Mouse (Mus musculus): ENCODE measurements at regions not wholly inside any gene's neighbourhood (a gene's known extent, or its start where the extent isn't known, plus 50 kb on each side); places are given as distances from the start of the nearest gene placed in this dataset.

DNA sequence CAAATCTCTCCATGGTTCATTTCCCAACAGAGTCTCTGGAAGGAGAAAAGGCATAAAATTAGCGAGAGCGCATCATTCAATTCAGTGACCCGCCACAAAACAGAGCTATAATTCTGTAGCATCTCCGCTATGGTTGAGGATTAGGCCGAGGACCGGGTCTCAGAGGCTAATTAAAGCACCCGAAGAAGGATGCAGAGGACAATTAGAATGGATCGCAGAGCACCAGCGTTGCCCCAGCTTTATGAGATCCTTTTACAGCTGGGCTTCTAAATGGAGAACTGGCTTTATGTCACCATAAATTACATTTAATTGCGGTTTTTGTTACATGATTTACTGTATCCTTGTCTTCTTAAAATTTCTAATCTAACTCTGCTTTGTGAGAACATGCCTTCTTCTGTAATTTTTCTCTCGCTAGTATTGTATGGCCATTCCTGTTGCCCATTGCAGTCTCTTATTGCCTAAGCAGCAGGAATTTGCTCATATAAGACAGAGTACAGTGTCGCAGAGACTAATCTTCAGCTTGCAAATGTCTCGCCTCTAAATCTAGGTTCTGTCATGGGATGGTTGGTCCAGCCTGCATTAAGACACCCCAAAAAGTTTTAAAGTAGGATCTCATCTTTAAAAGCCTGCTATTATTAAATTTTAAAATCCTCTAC is 793.5 kb downstream of the Rps29 start:
- no peaks in the 10 kb centered on the region for H3K9me3 ChIP-seq (ENCODE audit: low read length)
- 24% methylated on average over 13 of the region's 13 CpGs for WGBS
- no peak overlapping the region for H3K27ac ChIP-seq (ENCODE audit: low read length)
- no peak overlapping the region for H3K9ac ChIP-seq (replicated peaks; ENCODE audit: low read length)
- no peaks in the 10 kb centered on the region for H3K27me3 ChIP-seq (ENCODE audit: insufficient read depth, low read length)
- H3K4me2 ChIP-seq (replicated peaks; ENCODE audit: low read depth, low read length) = no peak overlapping the region
- ATAC-seq (ENCODE audit: low FRiP score, low TSS enrichment) = peak; percentile 70; the same call in 1 of the 2 replicates
- H3K4me1 ChIP-seq (ENCODE audit: insufficient read depth, low read length) = no peaks in the 10 kb centered on the region
- H3K4me3 ChIP-seq (ENCODE audit: low read length) = no peak overlapping the region
- H3K36me3 ChIP-seq (ENCODE audit: insufficient read depth, low read length) = no peaks in the 10 kb centered on the region

DNA sequence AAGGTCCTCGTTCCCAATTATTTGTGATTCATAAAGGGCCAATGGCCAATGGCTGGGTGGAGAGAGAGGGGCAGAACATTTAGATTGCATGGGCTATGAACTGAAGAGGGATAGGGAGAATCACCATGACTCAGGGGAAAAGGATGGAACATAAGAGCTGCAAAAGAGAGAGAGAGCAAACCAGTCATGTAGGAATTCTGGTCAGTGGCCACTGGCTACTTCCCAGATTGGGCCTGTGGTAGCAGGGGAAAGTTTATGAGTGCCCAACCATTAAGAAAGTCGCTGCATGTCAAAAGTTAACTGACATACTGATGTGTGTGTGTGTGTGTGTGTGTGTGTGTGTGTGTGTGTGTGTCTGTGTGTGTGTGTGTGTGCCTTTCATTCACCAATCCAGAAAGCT is 795.8 kb downstream of the Rps29 start:
- WGBS = 85% methylated on average over 2 of the region's 2 CpGs
- Histone ChIP-seq H3K4me3 (ENCODE audit: low read length) (no peak overlapping the region), H3K27me3 (ENCODE audit: insufficient read depth, low read length) (no peaks in the 10 kb centered on the region), H3K4me1 (ENCODE audit: insufficient read depth, low read length) (no peaks in the 10 kb centered on the region), H3K36me3 (ENCODE audit: insufficient read depth, low read length) (no peaks in the 10 kb centered on the region), H3K9me3 (ENCODE audit: low read length) (no peaks in the 10 kb centered on the region), H3K9ac (replicated peaks; ENCODE audit: low read length) (no peak overlapping the region), H3K27ac (ENCODE audit: low read length) (no peak overlapping the region), H3K4me2 (replicated peaks; ENCODE audit: low read depth, low read length) (no peak overlapping the region)
- ATAC-seq (ENCODE audit: low FRiP score, low TSS enrichment) = no peak

DNA sequence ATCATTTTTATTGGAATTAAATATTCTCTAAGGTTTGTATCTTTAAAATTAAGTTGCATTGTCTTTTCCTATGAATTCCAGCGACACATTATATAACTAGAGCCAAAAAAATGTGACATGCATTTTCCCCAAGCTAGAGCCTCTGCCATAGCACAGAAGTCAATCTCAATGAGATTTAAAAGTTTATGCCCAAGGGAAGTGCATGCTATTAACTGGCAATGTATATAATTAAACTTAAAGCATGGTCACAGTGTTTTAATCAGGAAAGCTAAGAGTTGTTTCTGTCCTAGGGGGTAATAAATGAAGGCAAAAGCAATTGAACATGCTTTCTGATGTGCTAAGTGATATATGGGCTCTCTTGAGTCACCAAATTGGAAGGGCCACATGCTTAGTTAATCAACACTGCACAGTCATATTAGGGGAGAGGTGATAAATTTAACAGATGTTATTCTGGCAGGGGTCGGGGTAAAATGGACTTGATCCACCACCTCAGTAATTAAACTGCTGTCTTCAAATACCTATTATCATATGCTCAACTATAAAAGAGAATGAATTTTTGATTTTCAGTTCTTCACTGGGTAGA is 812.4 kb downstream of the Rps29 start:
- Histone ChIP-seq H3K27ac (ENCODE audit: low read length) (no peak overlapping the region), H3K9me3 (ENCODE audit: low read length) (no peaks in the 10 kb centered on the region), H3K36me3 (ENCODE audit: insufficient read depth, low read length) (no peaks in the 10 kb centered on the region), H3K4me3 (ENCODE audit: low read length) (no peak overlapping the region), H3K9ac (replicated peaks; ENCODE audit: low read length) (no peak overlapping the region), H3K27me3 (ENCODE audit: insufficient read depth, low read length) (no peaks in the 10 kb centered on the region), H3K4me2 (replicated peaks; ENCODE audit: low read depth, low read length) (no peak overlapping the region), H3K4me1 (ENCODE audit: insufficient read depth, low read length) (no peaks in the 10 kb centered on the region)
- 59% methylated on average over 2 of the region's 2 CpGs for WGBS
- ATAC-seq (ENCODE audit: low FRiP score, low TSS enrichment) = no peak

DNA sequence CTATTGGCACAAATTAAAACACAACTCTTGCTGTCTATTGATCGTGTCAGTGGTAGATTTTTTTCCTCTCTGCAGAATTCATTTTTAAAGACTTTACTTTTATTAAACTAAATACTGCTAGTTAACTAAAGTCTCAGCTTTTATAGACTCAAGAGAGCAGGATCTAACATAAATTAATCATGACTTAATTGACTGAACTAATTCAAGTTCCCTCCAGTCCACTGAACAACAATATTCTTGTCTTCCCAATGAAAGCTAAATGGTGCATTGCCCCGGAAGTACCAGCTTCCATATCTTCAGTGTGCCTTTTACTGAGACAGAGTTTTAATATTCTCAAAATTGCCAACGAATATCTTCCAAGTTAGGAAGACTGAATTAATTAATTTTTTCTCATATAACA is 825.2 kb downstream of the Rps29 start:
- Histone ChIP-seq H3K4me3 (ENCODE audit: low read length) (no peak overlapping the region), H3K9me3 (ENCODE audit: low read length) (no peaks in the 10 kb centered on the region), H3K9ac (replicated peaks; ENCODE audit: low read length) (no peak overlapping the region), H3K27me3 (ENCODE audit: insufficient read depth, low read length) (no peaks in the 10 kb centered on the region), H3K27ac (ENCODE audit: low read length) (no peak overlapping the region), H3K4me1 (ENCODE audit: insufficient read depth, low read length) (no peaks in the 10 kb centered on the region), H3K4me2 (replicated peaks; ENCODE audit: low read depth, low read length) (no peak overlapping the region), H3K36me3 (ENCODE audit: insufficient read depth, low read length) (no peaks in the 10 kb centered on the region)
- 80% methylated on average over 3 of the region's 3 CpGs for WGBS
- no peak for ATAC-seq (ENCODE audit: low FRiP score, low TSS enrichment)

DNA sequence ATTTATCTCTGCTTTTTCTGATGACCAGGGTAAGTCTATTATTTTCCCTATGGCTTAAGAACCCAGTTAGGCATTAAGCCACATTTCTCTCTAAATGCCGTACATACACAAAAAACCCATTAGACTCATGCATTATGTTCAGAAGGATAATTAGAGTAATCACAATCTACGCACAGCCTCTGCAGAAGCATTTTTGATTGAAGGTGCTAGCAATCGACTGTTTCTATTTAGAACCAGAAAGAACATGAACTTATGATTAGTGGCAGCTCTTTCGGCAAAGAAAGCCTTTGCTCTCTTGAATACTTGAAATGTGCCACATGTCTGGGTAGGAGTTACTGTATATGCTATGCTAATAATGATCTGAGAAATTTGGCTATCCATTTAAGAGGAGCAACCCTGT is 825.6 kb downstream of the Rps29 start:
- H3K9me3 ChIP-seq (ENCODE audit: low read length) = no peaks in the 10 kb centered on the region
- H3K27ac ChIP-seq (ENCODE audit: low read length) = no peak overlapping the region
- H3K9ac ChIP-seq (replicated peaks; ENCODE audit: low read length) = no peak overlapping the region
- WGBS = 85% methylated on average over 4 of the region's 4 CpGs
- no peak overlapping the region for H3K4me3 ChIP-seq (ENCODE audit: low read length)
- no peak for ATAC-seq (ENCODE audit: low FRiP score, low TSS enrichment)
- no peak overlapping the region for H3K4me2 ChIP-seq (replicated peaks; ENCODE audit: low read depth, low read length)
- no peaks in the 10 kb centered on the region for H3K27me3 ChIP-seq (ENCODE audit: insufficient read depth, low read length)
- H3K36me3 ChIP-seq (ENCODE audit: insufficient read depth, low read length) = no peaks in the 10 kb centered on the region
- no peaks in the 10 kb centered on the region for H3K4me1 ChIP-seq (ENCODE audit: insufficient read depth, low read length)

DNA sequence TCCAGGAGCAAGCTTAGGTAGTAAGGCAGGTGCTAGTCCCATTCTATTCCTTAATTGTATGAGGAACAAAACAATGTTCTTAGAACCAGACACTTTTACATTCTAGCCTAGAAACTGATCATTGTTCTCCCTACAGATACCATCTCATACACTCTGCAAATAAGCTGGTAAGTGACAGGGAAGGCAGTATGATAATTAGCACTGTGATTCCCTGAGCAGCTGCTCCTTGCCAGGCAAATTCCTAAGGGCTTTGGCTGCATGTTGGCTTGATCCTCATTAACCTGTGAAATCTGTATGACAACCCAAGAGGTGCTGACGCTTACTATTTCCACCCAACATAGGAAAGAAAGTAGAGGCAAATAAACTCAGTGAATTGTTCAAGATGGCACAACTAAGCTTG is 826.5 kb downstream of the Rps29 start:
- Histone ChIP-seq H3K27ac (ENCODE audit: low read length) (no peak overlapping the region), H3K36me3 (ENCODE audit: insufficient read depth, low read length) (no peaks in the 10 kb centered on the region), H3K27me3 (ENCODE audit: insufficient read depth, low read length) (no peaks in the 10 kb centered on the region), H3K4me1 (ENCODE audit: insufficient read depth, low read length) (no peaks in the 10 kb centered on the region), H3K4me3 (ENCODE audit: low read length) (no peak overlapping the region), H3K4me2 (replicated peaks; ENCODE audit: low read depth, low read length) (no peak overlapping the region), H3K9ac (replicated peaks; ENCODE audit: low read length) (no peak overlapping the region), H3K9me3 (ENCODE audit: low read length) (no peaks in the 10 kb centered on the region)
- ATAC-seq (ENCODE audit: low FRiP score, low TSS enrichment) = no peak
- 84% methylated on average over 1 of the region's 1 CpGs for WGBS
